Comparison of ENCODE assay signal across 10 mouse cellular contexts in genomic region chr3:108285078-108285711, GRCm38 (mm10). TPM values are rescaled to one million over a fixed set of nuclear protein-coding genes. Genes with fewer than 3 reads are reported as not detected.
DNase-seq lines count a peak whose midpoint lies in the region; ATAC-seq and TF ChIP-seq lines count a peak whose summit lies in the region.
"Had no signal": no experiment of that assay in that cellular context is flagged by ENCODE, and none has a peak within 500 bp of the region (broad histone marks: within the 10 kb centered on the region; RNA-seq: fewer than 3 reads in every experiment).

No protein-coding gene starts in this region.

- H3K9me3 ChIP-seq in heart, embryonic 12.5 days (replicated peaks), result no peaks in the 10 kb centered on the region
- H3K9me3 ChIP-seq in hindbrain, embryonic 12.5 days (replicated peaks), result no peaks in the 10 kb centered on the region

- TF ChIP-seq POLR2A in bone marrow, adult 2 months (IDR thresholded peaks at IDR 0.05; ENCODE audit: borderline replicate concordance, control insufficient read depth, low read depth, low read length), result no peak

- no peak for TF ChIP-seq CTCF in bone marrow, adult 2 months (IDR thresholded peaks at IDR 0.05; ENCODE audit: control insufficient read depth, insufficient read depth, low read length)

- H3K4me1 ChIP-seq in heart, embryonic 12.5 days (replicated peaks), result peaks cover 61% of the 10 kb centered on the region
- H3K4me1 ChIP-seq in bone marrow, adult 2 months (ENCODE audit: control insufficient read depth, insufficient read depth, low read length), result peaks cover 2% of the 10 kb centered on the region; the same call in 1 of the 2 replicates
- peaks cover 54% of the 10 kb centered on the region for H3K4me1 ChIP-seq in hindbrain, embryonic 12.5 days

- H3K36me3 ChIP-seq in heart, embryonic 12.5 days, result peaks cover under 1% of the 10 kb centered on the region; the same call in 1 of the 2 replicates
- no peaks in the 10 kb centered on the region for H3K36me3 ChIP-seq in hindbrain, embryonic 12.5 days
- no peaks in the 10 kb centered on the region for H3K36me3 ChIP-seq in macrophage (ENCODE audit: inconsistent target)

- no peak for DNase-seq in heart, postnatal 10 days
- no peak for DNase-seq in spleen, adult 12 weeks (ENCODE audit: low spot score)
- DNase-seq in adrenal gland, postnatal 4 days (ENCODE audit: low spot score in 2 of 2), result no peak
- no peak for DNase-seq in spleen, postnatal 14 days (ENCODE audit: low spot score in 2 of 2)
- DNase-seq: adrenal gland, postnatal 36 days had no signal

- ATAC-seq in heart, embryonic 12.5 days (ENCODE audit: insufficient number of reproducible peaks, low FRiP score), result no peak
- ATAC-seq in hindbrain, embryonic 12.5 days (ENCODE audit: low FRiP score), result no peak
- ATAC-seq: CD4-positive, CD25-positive, alpha-beta regulatory T cell, adult 4 months had no signal

- peak overlapping the region; percentile 92 for H3K9ac ChIP-seq in heart, embryonic 12.5 days
- H3K9ac ChIP-seq in hindbrain, embryonic 12.5 days, result peak overlapping the region; percentile 97

- intact Hi-C loops in heart, postnatal 10 days (cut with DNase I), result loop anchor here (5.0 kb wide), 1 partner anchor 37 kb away; no protein-coding TSS in a partner anchor

- peak overlapping the region; percentile 96 for H3K4me3 ChIP-seq in heart, embryonic 12.5 days
- H3K4me3 ChIP-seq in bone marrow, adult 2 months (replicated peaks; ENCODE audit: control insufficient read depth, low read depth, low read length), result no peak overlapping the region
- peak overlapping the region; percentile 96 for H3K4me3 ChIP-seq in hindbrain, embryonic 12.5 days
- 0 out of 2 replicates have a peak overlapping the region, but pooled peaks have one; percentile 9 for H3K4me3 ChIP-seq in macrophage (ENCODE audit: inconsistent target)

- peaks cover 7% of the 10 kb centered on the region; the same call in 1 of the 2 replicates for H3K79me2 ChIP-seq in macrophage (ENCODE audit: inconsistent target)

- no peaks in the 10 kb centered on the region for H3K27me3 ChIP-seq in heart, embryonic 12.5 days (replicated peaks)
- H3K27me3 ChIP-seq in hindbrain, embryonic 12.5 days, result no peaks in the 10 kb centered on the region

- H3K27ac ChIP-seq in heart, embryonic 12.5 days (ENCODE audit: poor library complexity, severe bottlenecking), result no peak overlapping the region
- H3K27ac ChIP-seq in bone marrow, adult 2 months (ENCODE audit: control insufficient read depth, insufficient read depth, low read depth, low read length, poor library complexity), result peak overlapping the region; percentile 18; the same call in 1 of the 2 replicates
- no peak overlapping the region for H3K27ac ChIP-seq in hindbrain, embryonic 12.5 days
- no peak overlapping the region for H3K27ac ChIP-seq in macrophage

- H3K4me2 ChIP-seq in heart, embryonic 12.5 days, result peak overlapping the region; percentile 86
- H3K4me2 ChIP-seq in hindbrain, embryonic 12.5 days (replicated peaks), result peak overlapping the region; percentile 82

- WGBS in heart, embryonic 12.5 days, result 44% methylated on average over 4 of the region's 4 CpGs
- WGBS in bone marrow, adult 2 months, result 59% methylated on average over 4 of the region's 4 CpGs
- WGBS in hindbrain, embryonic 12.5 days, result 60% methylated on average over 4 of the region's 4 CpGs
- 73% methylated on average over 3 of the region's 4 CpGs for WGBS in macrophage (ENCODE audit: missing documents)

RNA-seq across cellular contexts. Expression of gene Sort1, which starts 1.3 kb away (rescaled TPM):
- polyA plus RNA-seq in heart, embryonic 12.5 days (2016; fragmentation: Nextera tagmentation; extraction: Ambion mirVana), result 31.9 and 32.4 TPM in 2 replicates
- total RNA-seq in heart, postnatal 10 days (2021), result 10 to 100 TPM; 24.3 to 26.9 TPM
- 8.2 and 15.6 TPM in 2 replicates for polyA plus RNA-seq in bone marrow, adult 2 months (2011; ENCODE audit: insufficient read depth, insufficient read length, low replicate concordance, missing spikeins)
- polyA plus RNA-seq in hindbrain, embryonic 12.5 days (2016; fragmentation: Nextera tagmentation; extraction: Ambion mirVana), result 35.0 TPM in 2 replicates
- 10 to 100 TPM in 9 of 26 experiments, 1 to 10 TPM in 13, under 1 TPM in 4; 0.55 to 26.7 (median 4.7) TPM for total RNA-seq in macrophage (2018; cell fraction: chromatin; rRNA removed)
- total RNA-seq in macrophage (2018; cell fraction: cytosol; rRNA removed), result 10 to 100 TPM in 13 of 26 experiments, 1 to 10 TPM in 13; 2.4 to 62.4 (median 17.2) TPM
- 10 to 100 TPM in 13 of 26 experiments, 1 to 10 TPM in 13; 2.8 to 56.2 (median 9.7) TPM for total RNA-seq in macrophage (2018; cell fraction: nucleus; rRNA removed)
- 26.1 to 55.7 TPM (median 27.5 TPM) in 3 replicates for polyA plus RNA-seq in macrophage (2018)
- 10 to 100 TPM; 31.7 to 32.5 TPM for total RNA-seq in adrenal gland, postnatal 4 days (2021)

RNA-seq across cellular contexts. Expression of gene Psma5, which starts 28.5 kb away (rescaled TPM):
- polyA plus RNA-seq in heart, embryonic 12.5 days (2016; fragmentation: Nextera tagmentation; extraction: Ambion mirVana), result 193 and 194 TPM in 2 replicates
- total RNA-seq in heart, postnatal 10 days (2021), result 10 to 100 TPM; 78.2 to 80.3 TPM
- 37.3 and 60.9 TPM in 2 replicates for polyA plus RNA-seq in bone marrow, adult 2 months (2011; ENCODE audit: insufficient read depth, insufficient read length, low replicate concordance, missing spikeins)
- polyA plus RNA-seq in hindbrain, embryonic 12.5 days (2016; fragmentation: Nextera tagmentation; extraction: Ambion mirVana), result 205 and 218 TPM in 2 replicates
- 10 to 100 TPM in 21 of 26 experiments, 1 to 10 TPM in 5; 3.3 to 39.8 (median 21.6) TPM for total RNA-seq in macrophage (2018; cell fraction: chromatin; rRNA removed)
- 100 to 1,000 TPM in 13 of 26 experiments, 10 to 100 TPM in 13; 67.4 to 197 (median 110) TPM for total RNA-seq in macrophage (2018; cell fraction: cytosol; rRNA removed)
- 10 to 100 TPM; 13.8 to 96.6 (median 42.6) TPM for total RNA-seq in macrophage (2018; cell fraction: nucleus; rRNA removed)
- polyA plus RNA-seq in macrophage (2018), result 106 to 127 TPM (median 113 TPM) in 3 replicates
- total RNA-seq in adrenal gland, postnatal 4 days (2021), result 100 to 1,000 TPM in 1 of 2 experiments, 10 to 100 TPM in 1; 99.9 to 102 TPM

RNA-seq across cellular contexts. Expression of gene Sypl2, which starts 58.7 kb away (rescaled TPM):
- polyA plus RNA-seq in heart, embryonic 12.5 days (2016; fragmentation: Nextera tagmentation; extraction: Ambion mirVana), result 3.2 and 3.3 TPM in 2 replicates
- under 1 TPM; 0.64 to 0.65 TPM for total RNA-seq in heart, postnatal 10 days (2021)
- 0.37 TPM in 1 of 2 replicates, not detected in the other for polyA plus RNA-seq in bone marrow, adult 2 months (2011; ENCODE audit: insufficient read depth, insufficient read length, low replicate concordance, missing spikeins)
- 0.58 and 0.72 TPM in 2 replicates for polyA plus RNA-seq in hindbrain, embryonic 12.5 days (2016; fragmentation: Nextera tagmentation; extraction: Ambion mirVana)
- total RNA-seq in macrophage (2018; cell fraction: chromatin; rRNA removed), result under 1 TPM in 3 of 26 experiments, not detected in 23; 0.13 to 0.24 (median 0.18) TPM
- total RNA-seq in macrophage (2018; cell fraction: cytosol; rRNA removed), result under 1 TPM in 4 of 26 experiments, not detected in 22; under 0.01 to 0.10 (median 0.05) TPM
- under 1 TPM in 2 of 26 experiments, not detected in 24; 0.14 to 0.16 TPM for total RNA-seq in macrophage (2018; cell fraction: nucleus; rRNA removed)
- polyA plus RNA-seq in macrophage (2018), result 0.04 TPM in 1 of 3 replicates, not detected in the others
- total RNA-seq in adrenal gland, postnatal 4 days (2021), result 10 to 100 TPM in 1 of 2 experiments, 1 to 10 TPM in 1; 6.7 to 12.2 TPM
